Mouse (Mus musculus): Measurements from ENCODE around the gene Btn2a2. TPM values are rescaled to one million over a fixed set of nuclear protein-coding genes. Genes with fewer than 3 reads are reported as not detected.

Btn2a2 gene
- polyA plus RNA-seq, 1 experiment from 2014 or later = not detected

GRCm38 (mm10) chr13:23515281-23515680 lies 26.6 kb upstream of the Btn2a2 start:
- Histone ChIP-seq H3K9ac (replicated peaks; ENCODE audit: low read depth, low read length) (no peak overlapping the region), H3K4me1 (ENCODE audit: control insufficient read depth, insufficient read depth, low read length) (peaks cover 4% of the 10 kb centered on the region; the same call in 1 of the 2 replicates), H3K36me3 (ENCODE audit: control insufficient read depth, insufficient read depth, low read length) (no peaks in the 10 kb centered on the region), H3K4me3 (ENCODE audit: low read depth, low read length) (no peak overlapping the region), H3K27me3 (ENCODE audit: control insufficient read depth, insufficient read depth, low read length) (no peaks in the 10 kb centered on the region), H3K4me2 (ENCODE audit: low read depth, low read length) (no peak overlapping the region), H3K9me3 (ENCODE audit: control insufficient read depth, low read length) (no peaks in the 10 kb centered on the region), H3K27ac (ENCODE audit: low read depth, low read length) (no peak overlapping the region)
- WGBS = 74% methylated on average over 5 of the region's 5 CpGs
- ATAC-seq (ENCODE audit: low read depth) = no peak

GRCm38 (mm10) chr13:23513517-23513916 lies 24.9 kb upstream of the Btn2a2 start:
- 90% methylated on average over 1 of the region's 1 CpGs for WGBS

GRCm38 (mm10) chr13:23510127-23510526 lies 21.5 kb upstream of the Btn2a2 start:
- no peak overlapping the region for H3K4me2 ChIP-seq (ENCODE audit: low read depth, low read length)
- no peaks in the 10 kb centered on the region for H3K4me1 ChIP-seq (ENCODE audit: control insufficient read depth, insufficient read depth, low read length)
- no peak for ATAC-seq (ENCODE audit: low read depth)
- WGBS = 33% methylated on average over 1 of the region's 1 CpGs
- no peak overlapping the region for H3K9ac ChIP-seq (replicated peaks; ENCODE audit: low read depth, low read length)
- H3K27me3 ChIP-seq (ENCODE audit: control insufficient read depth, insufficient read depth, low read length) = no peaks in the 10 kb centered on the region
- H3K9me3 ChIP-seq (ENCODE audit: control insufficient read depth, low read length) = no peaks in the 10 kb centered on the region
- no peak overlapping the region for H3K27ac ChIP-seq (ENCODE audit: low read depth, low read length)
- no peak overlapping the region for H3K4me3 ChIP-seq (ENCODE audit: low read depth, low read length)
- no peaks in the 10 kb centered on the region for H3K36me3 ChIP-seq (ENCODE audit: control insufficient read depth, insufficient read depth, low read length)

More at GRCm38 (mm10) chr13:23513517-23513916, 24.9 kb upstream of the Btn2a2 start:
- no peaks in the 10 kb centered on the region for H3K9me3 ChIP-seq (ENCODE audit: control insufficient read depth, low read length)
- H3K4me1 ChIP-seq (ENCODE audit: control insufficient read depth, insufficient read depth, low read length) = peaks cover 4% of the 10 kb centered on the region; the same call in 1 of the 2 replicates
- no peaks in the 10 kb centered on the region for H3K36me3 ChIP-seq (ENCODE audit: control insufficient read depth, insufficient read depth, low read length)
- no peak overlapping the region for H3K9ac ChIP-seq (replicated peaks; ENCODE audit: low read depth, low read length)
- H3K4me2 ChIP-seq (ENCODE audit: low read depth, low read length) = no peak overlapping the region
- H3K27ac ChIP-seq (ENCODE audit: low read depth, low read length) = no peak overlapping the region
- H3K27me3 ChIP-seq (ENCODE audit: control insufficient read depth, insufficient read depth, low read length) = no peaks in the 10 kb centered on the region
- no peak overlapping the region for H3K4me3 ChIP-seq (ENCODE audit: low read depth, low read length)
- ATAC-seq (ENCODE audit: low read depth) = no peak

- H3K4me3 ChIP-seq (ENCODE audit: low read depth, low read length) = no peak overlapping the region
- no peaks in the 10 kb centered on the region for H3K4me1 ChIP-seq (ENCODE audit: control insufficient read depth, insufficient read depth, low read length)
- H3K4me2 ChIP-seq (ENCODE audit: low read depth, low read length) = no peak overlapping the region
- H3K9me3 ChIP-seq (ENCODE audit: control insufficient read depth, low read length) = no peaks in the 10 kb centered on the region
- H3K27me3 ChIP-seq (ENCODE audit: control insufficient read depth, insufficient read depth, low read length) = no peaks in the 10 kb centered on the region
- no peak overlapping the region for H3K27ac ChIP-seq (ENCODE audit: low read depth, low read length)
- WGBS = 16% methylated on average over 14 of the region's 14 CpGs
- ATAC-seq (ENCODE audit: low read depth) = no peak
- H3K36me3 ChIP-seq (ENCODE audit: control insufficient read depth, insufficient read depth, low read length) = no peaks in the 10 kb centered on the region
- no peak overlapping the region for H3K9ac ChIP-seq (replicated peaks; ENCODE audit: low read depth, low read length)
These were observed 18.3 kb upstream of the Btn2a2 start for GRCm38 (mm10) chr13:23506819-23507515.

GRCm38 (mm10) chr13:23506351-23506750 lies 17.7 kb upstream of the Btn2a2 start:
- no peaks in the 10 kb centered on the region for H3K4me1 ChIP-seq (ENCODE audit: control insufficient read depth, insufficient read depth, low read length)
- no peak overlapping the region for H3K9ac ChIP-seq (replicated peaks; ENCODE audit: low read depth, low read length)
- WGBS = 5% methylated on average over 13 of the region's 13 CpGs
- H3K9me3 ChIP-seq (ENCODE audit: control insufficient read depth, low read length) = no peaks in the 10 kb centered on the region
- no peak overlapping the region for H3K4me3 ChIP-seq (ENCODE audit: low read depth, low read length)
- H3K27me3 ChIP-seq (ENCODE audit: control insufficient read depth, insufficient read depth, low read length) = no peaks in the 10 kb centered on the region
- no peak overlapping the region for H3K27ac ChIP-seq (ENCODE audit: low read depth, low read length)
- H3K4me2 ChIP-seq (ENCODE audit: low read depth, low read length) = no peak overlapping the region
- H3K36me3 ChIP-seq (ENCODE audit: control insufficient read depth, insufficient read depth, low read length) = no peaks in the 10 kb centered on the region
- ATAC-seq (ENCODE audit: low read depth) = no peak

- Histone ChIP-seq H3K9me3 (ENCODE audit: control insufficient read depth, low read length) (no peaks in the 10 kb centered on the region), H3K4me2 (ENCODE audit: low read depth, low read length) (peak overlapping the region; percentile 24; the same call in 1 of the 2 replicates), H3K36me3 (ENCODE audit: control insufficient read depth, insufficient read depth, low read length) (no peaks in the 10 kb centered on the region), H3K4me1 (ENCODE audit: control insufficient read depth, insufficient read depth, low read length) (no peaks in the 10 kb centered on the region), H3K9ac (replicated peaks; ENCODE audit: low read depth, low read length) (no peak overlapping the region), H3K27me3 (ENCODE audit: control insufficient read depth, insufficient read depth, low read length) (no peaks in the 10 kb centered on the region), H3K4me3 (ENCODE audit: low read depth, low read length) (no peak overlapping the region), H3K27ac (ENCODE audit: low read depth, low read length) (no peak overlapping the region)
- ATAC-seq (ENCODE audit: low read depth) = no peak
- WGBS = 6% methylated on average over 14 of the region's 14 CpGs
These were observed 17.1 kb upstream of the Btn2a2 start for GRCm38 (mm10) chr13:23505662-23506345.

- H3K4me2 ChIP-seq (ENCODE audit: low read depth, low read length) = no peak overlapping the region
These were observed 15.1 kb upstream of the Btn2a2 start for GRCm38 (mm10) chr13:23503797-23504196.

GRCm38 (mm10) chr13:23502916-23503315 lies 14.3 kb upstream of the Btn2a2 start:
- Histone ChIP-seq H3K36me3 (ENCODE audit: control insufficient read depth, insufficient read depth, low read length) (no peaks in the 10 kb centered on the region), H3K27me3 (ENCODE audit: control insufficient read depth, insufficient read depth, low read length) (no peaks in the 10 kb centered on the region; the same call in 1 of the 2 replicates), H3K9ac (replicated peaks; ENCODE audit: low read depth, low read length) (no peak overlapping the region), H3K4me1 (ENCODE audit: control insufficient read depth, insufficient read depth, low read length) (no peaks in the 10 kb centered on the region), H3K27ac (ENCODE audit: low read depth, low read length) (no peak overlapping the region), H3K4me3 (ENCODE audit: low read depth, low read length) (no peak overlapping the region), H3K9me3 (ENCODE audit: control insufficient read depth, low read length) (no peaks in the 10 kb centered on the region), H3K4me2 (ENCODE audit: low read depth, low read length) (no peak overlapping the region)
- no peak for ATAC-seq (ENCODE audit: low read depth)
- 39% methylated on average over 4 of the region's 4 CpGs for WGBS

More at GRCm38 (mm10) chr13:23503797-23504196, 15.1 kb upstream of the Btn2a2 start:
- no peaks in the 10 kb centered on the region for H3K9me3 ChIP-seq (ENCODE audit: control insufficient read depth, low read length)
- H3K4me1 ChIP-seq (ENCODE audit: control insufficient read depth, insufficient read depth, low read length) = no peaks in the 10 kb centered on the region
- under 1% methylated on average over 9 of the region's 9 CpGs for WGBS
- no peak overlapping the region for H3K27ac ChIP-seq (ENCODE audit: low read depth, low read length)
- H3K36me3 ChIP-seq (ENCODE audit: control insufficient read depth, insufficient read depth, low read length) = no peaks in the 10 kb centered on the region
- H3K4me3 ChIP-seq (ENCODE audit: low read depth, low read length) = no peak overlapping the region
- no peak for ATAC-seq (ENCODE audit: low read depth)
- H3K9ac ChIP-seq (replicated peaks; ENCODE audit: low read depth, low read length) = no peak overlapping the region
- no peaks in the 10 kb centered on the region for H3K27me3 ChIP-seq (ENCODE audit: control insufficient read depth, insufficient read depth, low read length)

GRCm38 (mm10) chr13:23502031-23502567 lies 13.4 kb upstream of the Btn2a2 start:
- Histone ChIP-seq H3K9ac (replicated peaks; ENCODE audit: low read depth, low read length) (no peak overlapping the region), H3K4me1 (ENCODE audit: control insufficient read depth, insufficient read depth, low read length) (no peaks in the 10 kb centered on the region), H3K36me3 (ENCODE audit: control insufficient read depth, insufficient read depth, low read length) (no peaks in the 10 kb centered on the region), H3K27ac (ENCODE audit: low read depth, low read length) (no peak overlapping the region), H3K9me3 (ENCODE audit: control insufficient read depth, low read length) (no peaks in the 10 kb centered on the region), H3K27me3 (ENCODE audit: control insufficient read depth, insufficient read depth, low read length) (no peaks in the 10 kb centered on the region; the same call in 1 of the 2 replicates), H3K4me2 (ENCODE audit: low read depth, low read length) (no peak overlapping the region), H3K4me3 (ENCODE audit: low read depth, low read length) (no peak overlapping the region)
- no peak for ATAC-seq (ENCODE audit: low read depth)
- 36% methylated on average over 9 of the region's 9 CpGs for WGBS
